In the genomic region with DNA sequence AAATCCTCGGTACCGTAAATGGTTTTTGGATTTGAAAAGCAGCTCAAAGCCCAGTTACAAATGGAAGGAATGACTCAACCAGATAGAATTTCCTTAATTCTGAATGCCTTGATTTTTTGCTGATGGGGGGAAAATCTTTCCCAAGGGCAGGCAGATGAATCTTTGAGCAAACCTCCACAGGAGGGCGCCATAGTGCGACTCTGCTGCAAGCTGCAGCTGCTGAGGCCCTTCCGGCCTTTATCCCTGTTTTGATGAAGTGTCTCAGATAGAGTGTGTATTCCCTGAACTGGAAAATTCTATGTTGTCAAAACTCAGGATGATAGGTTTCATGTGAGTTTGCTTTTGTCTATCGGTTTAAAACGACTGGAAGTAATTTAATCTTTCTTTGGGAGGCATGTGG, we compare ENCODE assay signal across 8 mouse cellular contexts.
DNase-seq lines count a peak whose midpoint lies in the region; ATAC-seq and TF ChIP-seq lines count a peak whose summit lies in the region.

No protein-coding gene starts in this region.

- no peak overlapping the region for H3K4me2 ChIP-seq in kidney, embryonic 14.5 days (replicated peaks; ENCODE audit: low read depth, low read length)
- no peak overlapping the region for H3K4me2 ChIP-seq in kidney, postnatal 0 days (ENCODE audit: low read length)
- H3K4me2 ChIP-seq in liver, embryonic 11.5 days: no peak overlapping the region

- DNase-seq in kidney, adult 18-20 months: peak; percentile 80
- DNase-seq in adrenal gland, postnatal 4 days (ENCODE audit: low spot score in 2 of 2): peak; percentile 64 to 69
- DNase-seq in kidney, postnatal 0 days (ENCODE audit: low spot score): peak; percentile 89
- peak; percentile 59 for DNase-seq in liver, embryonic 11.5 days (ENCODE audit: low spot score)
- peak; percentile 84 for DNase-seq in retina, embryonic 14.5 days (ENCODE audit: low spot score)
- peak; percentile 83 for DNase-seq in thymus, postnatal 4 days

- H3K27me3 ChIP-seq in kidney, embryonic 14.5 days (ENCODE audit: control insufficient read depth, insufficient read depth, low read length): no peaks in the 10 kb centered on the region
- no peaks in the 10 kb centered on the region for H3K27me3 ChIP-seq in kidney, postnatal 0 days (ENCODE audit: insufficient read depth, low read length)
- no peaks in the 10 kb centered on the region for H3K27me3 ChIP-seq in liver, embryonic 11.5 days (replicated peaks; ENCODE audit: control insufficient read depth, insufficient read depth, low read length)

- H3K9ac ChIP-seq in kidney, embryonic 14.5 days (ENCODE audit: low read depth, low read length): no peak overlapping the region
- no peak overlapping the region for H3K9ac ChIP-seq in kidney, postnatal 0 days (ENCODE audit: low read depth, low read length)
- H3K9ac ChIP-seq in liver, embryonic 11.5 days (ENCODE audit: low read depth, low read length): no peak overlapping the region

- no peaks in the 10 kb centered on the region for H3K36me3 ChIP-seq in kidney, embryonic 14.5 days (ENCODE audit: control insufficient read depth, insufficient read depth, low read length)
- H3K36me3 ChIP-seq in kidney, postnatal 0 days (ENCODE audit: insufficient read depth, low read length): no peaks in the 10 kb centered on the region
- H3K36me3 ChIP-seq in liver, embryonic 11.5 days (ENCODE audit: control insufficient read depth, insufficient read depth, low read length): no peaks in the 10 kb centered on the region

- H3K9me3 ChIP-seq in kidney, embryonic 14.5 days (ENCODE audit: control insufficient read depth, low read length): no peaks in the 10 kb centered on the region
- H3K9me3 ChIP-seq in kidney, postnatal 0 days (replicated peaks; ENCODE audit: low read length): no peaks in the 10 kb centered on the region
- H3K9me3 ChIP-seq in liver, embryonic 11.5 days (ENCODE audit: control insufficient read depth, low read length): no peaks in the 10 kb centered on the region

- WGBS in kidney, embryonic 14.5 days: 30% methylated on average over 7 of the region's 7 CpGs
- 21% methylated on average over 7 of the region's 7 CpGs for WGBS in kidney, postnatal 0 days
- WGBS in liver, embryonic 11.5 days: 35% methylated on average over 7 of the region's 7 CpGs

- peak; percentile 92 for TF ChIP-seq CTCF in kidney, postnatal 0 days (IDR thresholded peaks at IDR 0.05; ENCODE audit: low read depth)

- ATAC-seq in kidney, embryonic 14.5 days (ENCODE audit: low FRiP score, low TSS enrichment): no peak
- peak; percentile 95 for ATAC-seq in frontal cortex, adult (ENCODE audit: low TSS enrichment)
- ATAC-seq in kidney, postnatal 0 days (replicated peaks; ENCODE audit: low FRiP score, low read depth): no peak
- no peak for ATAC-seq in liver, embryonic 11.5 days (replicated peaks; ENCODE audit: low FRiP score)

- H3K4me3 ChIP-seq in kidney, embryonic 14.5 days (ENCODE audit: low read length): no peak overlapping the region
- no peak overlapping the region for H3K4me3 ChIP-seq in kidney, postnatal 0 days (replicated peaks; ENCODE audit: low read depth, low read length)
- no peak overlapping the region for H3K4me3 ChIP-seq in liver, embryonic 11.5 days (ENCODE audit: low read depth, low read length)

- H3K4me1 ChIP-seq in kidney, embryonic 14.5 days (ENCODE audit: control insufficient read depth, insufficient read depth, low read length): peaks cover 5% of the 10 kb centered on the region; the same call in 1 of the 2 replicates
- no peaks in the 10 kb centered on the region for H3K4me1 ChIP-seq in kidney, postnatal 0 days (replicated peaks; ENCODE audit: insufficient read depth, low read length)
- H3K4me1 ChIP-seq in liver, embryonic 11.5 days (replicated peaks; ENCODE audit: control insufficient read depth, insufficient read depth, low read length): no peaks in the 10 kb centered on the region

- no peak overlapping the region for H3K27ac ChIP-seq in kidney, embryonic 14.5 days (ENCODE audit: low read depth, low read length)
- no peak overlapping the region for H3K27ac ChIP-seq in kidney, postnatal 0 days
- no peak overlapping the region for H3K27ac ChIP-seq in liver, embryonic 11.5 days (ENCODE audit: low read depth, low read length)
